Mouse (Mus musculus): ENCODE data around the gene Srsf12. TPM values are rescaled to one million over a fixed set of nuclear protein-coding genes. Genes with fewer than 3 reads are reported as not detected.
A peak's percentile ranks its signal among the peaks of the same experiment; 100 is the strongest.

Srsf12 gene
- total RNA-seq (2021): 10 to 100 TPM; 24.3 to 31.9 TPM

- DNase-seq (ENCODE audit: extremely low spot score in 1 of 2, low spot score in 1 of 2): peak; percentile 34 to 38
Observed at GRCm38 (mm10) chr4:33208881-33209841, at the start of gene Srsf12. TSS of gene Srsf12 (plus strand) at chr4:33208991.

- DNase-seq (ENCODE audit: extremely low spot score in 1 of 2, low spot score in 1 of 2): no peak
Observed at GRCm38 (mm10) chr4:33183477-33183876, 25.3 kb upstream of the Srsf12 start.

- DNase-seq (ENCODE audit: extremely low spot score in 1 of 2, low spot score in 1 of 2): no peak
Observed at GRCm38 (mm10) chr4:33188164-33188563, 20.6 kb upstream of the Srsf12 start.

- DNase-seq (ENCODE audit: extremely low spot score in 1 of 2, low spot score in 1 of 2): peak; percentile 76 to 82
Observed at GRCm38 (mm10) chr4:33188781-33189734, 19.7 kb upstream of the Srsf12 start.

GRCm38 (mm10) chr4:33189735-33190036, 19.1 kb upstream of the Srsf12 start, which contains the start of gene Pm20d2:
TSS of gene Pm20d2 (minus strand) at chr4:33189737.
- DNase-seq (ENCODE audit: extremely low spot score in 1 of 2, low spot score in 1 of 2): no peak

- no peak for DNase-seq (ENCODE audit: extremely low spot score in 1 of 2, low spot score in 1 of 2)
Observed at GRCm38 (mm10) chr4:33198117-33198516, 10.7 kb upstream of the Srsf12 start.

GRCm38 (mm10) chr4:33204682-33205081, 4.1 kb upstream of the Srsf12 start:
- peak; percentile 18 to 70 for DNase-seq (ENCODE audit: extremely low spot score in 1 of 2, low spot score in 1 of 2)

- DNase-seq (ENCODE audit: extremely low spot score in 1 of 2, low spot score in 1 of 2): no peak
Observed at GRCm38 (mm10) chr4:33207551-33207950, 1.2 kb upstream of the Srsf12 start.

GRCm38 (mm10) chr4:33221847-33222246, 13.1 kb downstream of the Srsf12 start:
- DNase-seq (ENCODE audit: extremely low spot score in 1 of 2, low spot score in 1 of 2): no peak

- no peak for DNase-seq (ENCODE audit: extremely low spot score in 1 of 2, low spot score in 1 of 2)
Observed at GRCm38 (mm10) chr4:33224003-33224675, 15.3 kb downstream of the Srsf12 start.

- no peak for DNase-seq (ENCODE audit: extremely low spot score in 1 of 2, low spot score in 1 of 2)
Observed at GRCm38 (mm10) chr4:33227164-33227563, 18.4 kb downstream of the Srsf12 start.

- no peak for DNase-seq (ENCODE audit: extremely low spot score in 1 of 2, low spot score in 1 of 2)
Observed at GRCm38 (mm10) chr4:33229639-33230038, 20.8 kb downstream of the Srsf12 start.

- DNase-seq (ENCODE audit: extremely low spot score in 1 of 2, low spot score in 1 of 2): no peak
Observed at GRCm38 (mm10) chr4:33230881-33231280, 22.1 kb downstream of the Srsf12 start.

- DNase-seq (ENCODE audit: extremely low spot score in 1 of 2, low spot score in 1 of 2): no peak
Observed at GRCm38 (mm10) chr4:33242536-33242935, 33.7 kb downstream of the Srsf12 start.

- no peak for DNase-seq (ENCODE audit: extremely low spot score in 1 of 2, low spot score in 1 of 2)
Observed at GRCm38 (mm10) chr4:33243016-33243758, 34.4 kb downstream of the Srsf12 start.

GRCm38 (mm10) chr4:33243921-33244320, 35.1 kb downstream of the Srsf12 start:
- no peak for DNase-seq (ENCODE audit: extremely low spot score in 1 of 2, low spot score in 1 of 2)

- no peak for DNase-seq (ENCODE audit: extremely low spot score in 1 of 2, low spot score in 1 of 2)
Observed at GRCm38 (mm10) chr4:33245853-33246395, 37.1 kb downstream of the Srsf12 start.

GRCm38 (mm10) chr4:33247479-33248053, 38.8 kb downstream of the Srsf12 start:
- peak; percentile 99 to 100 for DNase-seq (ENCODE audit: extremely low spot score in 1 of 2, low spot score in 1 of 2)
